Comparison of ENCODE assay signal across 14 mouse cellular contexts in the genomic region with DNA sequence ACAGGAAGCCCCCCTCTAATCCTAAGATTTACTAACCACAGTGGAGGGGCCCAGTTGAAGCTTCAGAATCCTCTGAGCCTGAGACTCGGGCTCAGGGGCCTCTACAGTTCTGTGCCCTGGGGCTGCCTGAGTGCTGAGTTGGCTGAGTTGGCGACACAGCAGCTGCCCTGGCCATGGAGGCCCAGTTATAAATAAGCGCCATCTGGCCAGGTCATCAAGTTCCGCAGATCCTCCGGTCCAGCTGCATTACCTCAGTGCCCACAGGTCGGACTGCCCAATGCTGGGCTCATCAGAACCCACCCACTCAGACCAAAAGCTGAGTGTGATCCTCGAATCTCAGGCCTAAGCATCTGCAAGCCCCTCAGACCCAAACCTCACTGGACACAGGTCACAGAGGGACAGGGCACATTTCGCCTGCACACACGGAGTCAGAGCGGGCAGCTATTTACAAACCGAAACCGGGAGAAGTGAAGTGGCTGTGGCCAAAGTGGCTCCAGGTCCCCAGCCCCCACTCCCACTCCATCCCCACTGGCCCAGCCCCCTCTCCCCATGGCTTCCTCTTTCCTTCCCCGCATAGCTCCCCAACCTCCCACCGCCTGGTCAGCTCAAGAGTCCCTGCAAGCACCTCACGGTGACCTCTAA. TPM values are rescaled to one million over a fixed set of nuclear protein-coding genes. Genes with fewer than 3 reads are reported as not detected.
DNase-seq lines count a peak whose midpoint lies in the region; ATAC-seq and TF ChIP-seq lines count a peak whose summit lies in the region.
"Had no signal": no experiment of that assay in that cellular context is flagged by ENCODE, and none has a peak within 500 bp of the region (broad histone marks: within the 10 kb centered on the region; RNA-seq: fewer than 3 reads in every experiment).

No protein-coding gene starts in this region.

- no peaks in the 10 kb centered on the region for H3K36me3 ChIP-seq in limb, embryonic 11.5 days (ENCODE audit: control insufficient read depth, insufficient read depth, low read length)
- no peaks in the 10 kb centered on the region for H3K36me3 ChIP-seq in limb, embryonic 10.5 days
- H3K36me3 ChIP-seq: G1E; heart, embryonic 12.5 days had no signal

- no peaks in the 10 kb centered on the region for H3K4me1 ChIP-seq in limb, embryonic 11.5 days (ENCODE audit: control insufficient read depth, insufficient read depth, low read length)
- H3K4me1 ChIP-seq in limb, embryonic 10.5 days = peaks cover 16% of the 10 kb centered on the region
- H3K4me1 ChIP-seq in cortical plate, adult 2 months (ENCODE audit: control insufficient read depth, insufficient read depth, low read length) = no peaks in the 10 kb centered on the region

- H3K4me3 ChIP-seq in limb, embryonic 11.5 days (ENCODE audit: low read depth, low read length) = no peak overlapping the region
- no peak overlapping the region for H3K4me3 ChIP-seq in limb, embryonic 10.5 days
- no peak overlapping the region for H3K4me3 ChIP-seq in cortical plate, adult 2 months (ENCODE audit: insufficient read depth, low read length)
- H3K4me3 ChIP-seq: heart, embryonic 12.5 days had no signal

- peak; percentile 11; the same call in 1 of the 2 replicates for ATAC-seq in limb, embryonic 11.5 days (ENCODE audit: insufficient number of reproducible peaks, low FRiP score, low TSS enrichment, low read depth)
- peak; percentile 23; the same call in 1 of the 2 replicates for ATAC-seq in megakaryocyte progenitor cell, adult 5-6 weeks (replicated peaks; ENCODE audit: poor library complexity)
- ATAC-seq: inflammation-experienced regulatory T-cells, adult 6 months had no signal

- H3K9ac ChIP-seq in limb, embryonic 11.5 days (ENCODE audit: low read length) = no peak overlapping the region
- H3K9ac ChIP-seq: heart, embryonic 12.5 days had no signal

- no peaks in the 10 kb centered on the region for H3K27me3 ChIP-seq in limb, embryonic 11.5 days (ENCODE audit: control insufficient read depth, insufficient read depth, low read length)
- no peaks in the 10 kb centered on the region for H3K27me3 ChIP-seq in limb, embryonic 10.5 days (ENCODE audit: low read depth, poor library complexity, severe bottlenecking)
- H3K27me3 ChIP-seq: heart, embryonic 12.5 days had no signal

- no peak overlapping the region for H3K4me2 ChIP-seq in limb, embryonic 11.5 days (ENCODE audit: low read depth, severe bottlenecking)
- H3K4me2 ChIP-seq: heart, embryonic 12.5 days had no signal

- H3K9me3 ChIP-seq in limb, embryonic 11.5 days (ENCODE audit: control insufficient read depth, low read length) = no peaks in the 10 kb centered on the region
- H3K9me3 ChIP-seq in limb, embryonic 10.5 days (replicated peaks) = no peaks in the 10 kb centered on the region
- H3K9me3 ChIP-seq: G1E; heart, embryonic 12.5 days had no signal

- no peak for TF ChIP-seq CTCF in cortical plate, adult 2 months (IDR thresholded peaks at IDR 0.05; ENCODE audit: extremely low read depth, insufficient read depth, low read length)

- TF ChIP-seq POLR2A in cortical plate, adult 2 months (IDR thresholded peaks at IDR 0.05; ENCODE audit: extremely low read depth, insufficient read depth, low read length) = no peak

- DNase-seq in limb, embryonic 11.5 days (ENCODE audit: low spot score) = no peak
- DNase-seq in limb, embryonic 10.5 days (ENCODE audit: low spot score) = no peak
- DNase-seq in gastrocnemius, postnatal 25 days = peak; percentile 81
- DNase-seq in thymus, postnatal 25 days = no peak
- DNase-seq in Muller cell, postnatal 12 days (ENCODE audit: inconsistent ontology term) = no peak
- DNase-seq: adrenal gland, adult 2 months; cerebellum, postnatal 14 days; right cerebral cortex, postnatal 4 days; thymus, postnatal 14 days had no signal

- no peak overlapping the region for H3K27ac ChIP-seq in limb, embryonic 11.5 days (replicated peaks; ENCODE audit: low read depth, low read length)
- no peak overlapping the region for H3K27ac ChIP-seq in limb, embryonic 10.5 days
- H3K27ac ChIP-seq in cortical plate, adult 2 months (ENCODE audit: insufficient read depth, low read length) = peak overlapping the region; percentile 74

- 82% methylated on average over 15 of the region's 15 CpGs for WGBS in limb, embryonic 11.5 days
- 86% methylated on average over 15 of the region's 15 CpGs for WGBS in limb, embryonic 10.5 days

RNA-seq across cellular contexts. Expression of gene Spi1, which starts 2.1 kb away (rescaled TPM):
- polyA plus RNA-seq in limb, embryonic 11.5 days (2014; fragmentation: Nextera tagmentation; extraction: Ambion mirVana) = 1.9 and 2.4 TPM in 2 replicates
- 2.0 and 2.6 TPM in 2 replicates for polyA plus RNA-seq in limb, embryonic 10.5 days (2016; fragmentation: Nextera tagmentation; extraction: Ambion mirVana)
- 9.3 and 10.6 TPM in 2 replicates for polyA plus RNA-seq in cortical plate, adult 2 months (2012; rRNA removed)
- total RNA-seq in gastrocnemius, postnatal 25 days (2021) = 1 to 10 TPM in 1 of 2 experiments, under 1 TPM in 1; 0.95 to 1.6 TPM
- 182 and 235 TPM in 2 replicates for total RNA-seq in megakaryocyte progenitor cell, adult 5-6 weeks (2015)
- 82.5 and 97.3 TPM in 2 replicates for total RNA-seq in megakaryocyte progenitor cell, adult 5-6 weeks (2017)

RNA-seq across cellular contexts. Expression of gene Slc39a13, which starts 14.1 kb away (rescaled TPM):
- 27.1 and 29.8 TPM in 2 replicates for polyA plus RNA-seq in limb, embryonic 11.5 days (2014; fragmentation: Nextera tagmentation; extraction: Ambion mirVana)
- polyA plus RNA-seq in limb, embryonic 10.5 days (2016; fragmentation: Nextera tagmentation; extraction: Ambion mirVana) = 18.1 and 31.6 TPM in 2 replicates
- polyA plus RNA-seq in cortical plate, adult 2 months (2012; rRNA removed) = 51.3 and 54.7 TPM in 2 replicates
- total RNA-seq in gastrocnemius, postnatal 25 days (2021) = 10 to 100 TPM; 21.8 to 22.5 TPM
- total RNA-seq in megakaryocyte progenitor cell, adult 5-6 weeks (2015) = 9.2 and 14.8 TPM in 2 replicates
- total RNA-seq in megakaryocyte progenitor cell, adult 5-6 weeks (2017) = 7.0 and 8.9 TPM in 2 replicates

RNA-seq across cellular contexts. Expression of gene Psmc3, which starts 30.5 kb away (rescaled TPM):
- polyA plus RNA-seq in limb, embryonic 11.5 days (2014; fragmentation: Nextera tagmentation; extraction: Ambion mirVana) = 433 and 440 TPM in 2 replicates
- polyA plus RNA-seq in limb, embryonic 10.5 days (2016; fragmentation: Nextera tagmentation; extraction: Ambion mirVana) = 359 and 373 TPM in 2 replicates
- polyA plus RNA-seq in cortical plate, adult 2 months (2012; rRNA removed) = 202 and 205 TPM in 2 replicates
- 100 to 1,000 TPM; 223 to 225 TPM for total RNA-seq in gastrocnemius, postnatal 25 days (2021)
- 102 and 103 TPM in 2 replicates for total RNA-seq in megakaryocyte progenitor cell, adult 5-6 weeks (2015)
- total RNA-seq in megakaryocyte progenitor cell, adult 5-6 weeks (2017) = 310 and 320 TPM in 2 replicates

RNA-seq across cellular contexts. Expression of gene Mybpc3, which starts 33.6 kb away (rescaled TPM):
- 0.11 and 0.29 TPM in 2 replicates for polyA plus RNA-seq in limb, embryonic 11.5 days (2014; fragmentation: Nextera tagmentation; extraction: Ambion mirVana)
- 0.44 and 0.49 TPM in 2 replicates for polyA plus RNA-seq in limb, embryonic 10.5 days (2016; fragmentation: Nextera tagmentation; extraction: Ambion mirVana)
- polyA plus RNA-seq in cortical plate, adult 2 months (2012; rRNA removed) = 0.89 and 0.98 TPM in 2 replicates
- not detected for total RNA-seq in gastrocnemius, postnatal 25 days (2021)
- total RNA-seq in megakaryocyte progenitor cell, adult 5-6 weeks (2015) = 0.17 TPM in 1 of 2 replicates, not detected in the other
- 0.20 TPM in 1 of 2 replicates, not detected in the other for total RNA-seq in megakaryocyte progenitor cell, adult 5-6 weeks (2017)
- total RNA-seq: G1E had no signal
- polyA plus RNA-seq: adrenal gland, adult 2 months; G1E; inflammation-experienced regulatory T-cells, adult 6 months had no signal

RNA-seq across cellular contexts. Expression of gene Rapsn, which starts 48.9 kb away (rescaled TPM):
- 2.7 and 4.4 TPM in 2 replicates for polyA plus RNA-seq in limb, embryonic 11.5 days (2014; fragmentation: Nextera tagmentation; extraction: Ambion mirVana)
- polyA plus RNA-seq in limb, embryonic 10.5 days (2016; fragmentation: Nextera tagmentation; extraction: Ambion mirVana) = 0.30 and 1.4 TPM in 2 replicates
- polyA plus RNA-seq in cortical plate, adult 2 months (2012; rRNA removed) = 0.61 and 1.9 TPM in 2 replicates
- 10 to 100 TPM; 23.1 to 26.0 TPM for total RNA-seq in gastrocnemius, postnatal 25 days (2021)
- total RNA-seq in megakaryocyte progenitor cell, adult 5-6 weeks (2015) = 1.8 and 4.1 TPM in 2 replicates
- 2.7 and 3.4 TPM in 2 replicates for total RNA-seq in megakaryocyte progenitor cell, adult 5-6 weeks (2017)
